Mouse (Mus musculus) G1E (cell line): Measurements from ENCODE around the gene Kbtbd12.

ENCODE experiments used
- CTCF ChIP-seq: IDR thresholded peaks from 2 replicates; pipeline ENCODE4 v1.5.1; 2012; ENCODE audit warnings: low read depth, low read length, inconsistent platforms, mixed read lengths
- GATA1 ChIP-seq: IDR thresholded peaks from 2 replicates; pipeline ENCODE4 v1.6.1; 2012; ENCODE audit warnings: borderline replicate concordance, low read length, inconsistent platforms, mixed read lengths
- GATA2 ChIP-seq: IDR thresholded peaks from 2 replicates; pipeline ENCODE4 v1.6.1; 2012; ENCODE audit warnings: low read depth, low read length, inconsistent platforms, borderline replicate concordance

DNA sequence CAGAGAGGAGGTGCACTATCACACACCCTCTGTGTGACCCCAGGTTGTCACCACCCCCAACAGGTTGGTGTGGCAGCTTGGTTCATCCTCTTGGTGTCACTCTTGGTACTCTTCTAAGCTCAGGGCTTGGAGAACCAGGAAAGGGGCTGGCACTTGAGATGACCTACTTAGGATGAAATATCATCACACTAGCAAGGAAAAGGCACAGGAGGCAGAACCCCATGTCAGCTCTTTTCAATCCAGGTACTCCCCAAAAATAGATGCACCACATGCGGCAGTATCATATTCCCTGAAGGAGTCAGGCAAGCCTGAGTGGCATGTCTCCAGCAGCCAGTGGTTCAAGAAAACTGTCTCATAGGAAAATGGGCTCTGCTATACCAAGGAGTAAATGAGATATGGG, 79.7 kb downstream of the Kbtbd12 start:
- TF ChIP-seq GATA2 (no peak), CTCF (no peak), GATA1 (no peak)
